Mouse (Mus musculus): ENCODE measurements around the gene S100a3. TPM values are rescaled to one million over a fixed set of nuclear protein-coding genes. Genes with fewer than 3 reads are reported as not detected.

The S100a3 gene
- polyA plus RNA-seq, 1 experiment from 2014 or later: not detected

DNA sequence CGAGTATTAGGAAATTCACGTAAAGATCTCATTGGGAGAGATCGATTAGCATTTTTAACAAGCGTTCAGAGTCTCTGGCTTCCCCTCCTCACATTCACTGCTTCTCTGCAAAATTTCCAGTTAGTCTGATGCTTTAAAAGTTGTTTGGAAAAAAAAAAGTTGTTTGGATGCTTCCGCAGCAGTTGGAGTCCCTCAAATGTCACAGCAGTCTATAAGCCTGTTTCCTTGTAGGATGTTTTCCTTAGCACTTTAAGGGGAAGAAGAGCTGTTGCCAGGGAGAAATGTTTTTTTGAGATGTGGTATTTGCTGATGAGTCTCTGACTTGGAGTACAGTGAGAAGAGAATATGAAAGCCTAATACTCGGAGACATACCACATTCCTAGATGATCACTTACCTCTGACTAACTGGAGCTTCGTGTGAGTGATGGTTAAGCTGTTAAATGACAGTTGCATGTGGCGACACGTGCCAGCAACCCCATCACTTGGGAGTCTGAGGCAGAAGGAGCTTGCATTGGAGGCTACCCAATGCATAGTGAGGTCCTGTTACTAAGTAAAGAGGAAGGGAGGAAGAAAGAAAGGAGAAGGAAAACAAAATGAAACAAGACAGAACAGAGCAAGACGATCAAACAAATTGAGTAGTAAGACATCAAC lies 16.1 kb downstream of the S100a3 start:
- Histone ChIP-seq H3K9me3 (ENCODE audit: low read length) (no peaks in the 10 kb centered on the region), H3K36me3 (replicated peaks; ENCODE audit: insufficient read depth, low read length) (no peaks in the 10 kb centered on the region), H3K4me3 (ENCODE audit: low read depth, low read length) (no peak overlapping the region), H3K27me3 (ENCODE audit: insufficient read depth, low read length) (no peaks in the 10 kb centered on the region), H3K4me2 (ENCODE audit: low read depth, low read length) (no peak overlapping the region), H3K27ac (ENCODE audit: low read depth) (no peak overlapping the region), H3K4me1 (ENCODE audit: insufficient read depth) (no peaks in the 10 kb centered on the region), H3K9ac (replicated peaks) (no peak overlapping the region)
- DNase-seq (no peak), ATAC-seq (no peak)
- TF ChIP-seq CTCF (IDR thresholded peaks at IDR 0.05; ENCODE audit: low read depth): no peak
- TF ChIP-seq EP300 (IDR thresholded peaks at IDR 0.05; ENCODE audit: low read depth): no peak
- 72% methylated on average over 10 of the region's 10 CpGs for WGBS (ENCODE audit: insufficient replicate concordance)

DNA sequence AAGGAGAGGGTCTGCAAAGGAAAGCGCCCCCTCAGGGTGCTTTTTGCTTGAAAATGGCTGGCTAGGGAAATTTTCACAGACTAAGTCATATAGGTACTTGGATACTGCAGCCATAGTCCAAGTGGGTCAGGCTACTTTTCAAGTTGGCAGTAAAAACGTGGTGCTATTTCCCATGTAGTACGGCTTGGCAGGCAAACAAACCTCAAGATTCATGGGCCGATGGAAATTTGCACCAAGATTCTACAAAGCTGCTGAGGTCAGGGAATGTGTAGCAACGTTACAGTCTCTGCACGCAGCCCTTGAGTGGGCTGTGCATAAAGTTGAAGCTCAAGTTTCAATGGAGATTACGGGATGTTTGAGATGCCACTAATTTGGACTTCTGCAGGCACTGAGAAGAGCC lies 19.1 kb downstream of the S100a3 start:
- Histone ChIP-seq H3K27me3 (ENCODE audit: insufficient read depth, low read length) (no peaks in the 10 kb centered on the region), H3K9ac (replicated peaks) (no peak overlapping the region), H3K4me2 (ENCODE audit: low read depth, low read length) (no peak overlapping the region), H3K4me3 (ENCODE audit: low read depth, low read length) (no peak overlapping the region), H3K27ac (ENCODE audit: low read depth) (no peak overlapping the region), H3K9me3 (ENCODE audit: low read length) (no peaks in the 10 kb centered on the region), H3K36me3 (replicated peaks; ENCODE audit: insufficient read depth, low read length) (no peaks in the 10 kb centered on the region), H3K4me1 (ENCODE audit: insufficient read depth) (no peaks in the 10 kb centered on the region)
- WGBS (ENCODE audit: insufficient replicate concordance): 73% methylated on average over 7 of the region's 7 CpGs
- TF ChIP-seq CTCF (IDR thresholded peaks at IDR 0.05; ENCODE audit: low read depth) (no peak), EP300 (IDR thresholded peaks at IDR 0.05; ENCODE audit: low read depth) (no peak)
- DNase-seq: no peak
- ATAC-seq: no peak

DNA sequence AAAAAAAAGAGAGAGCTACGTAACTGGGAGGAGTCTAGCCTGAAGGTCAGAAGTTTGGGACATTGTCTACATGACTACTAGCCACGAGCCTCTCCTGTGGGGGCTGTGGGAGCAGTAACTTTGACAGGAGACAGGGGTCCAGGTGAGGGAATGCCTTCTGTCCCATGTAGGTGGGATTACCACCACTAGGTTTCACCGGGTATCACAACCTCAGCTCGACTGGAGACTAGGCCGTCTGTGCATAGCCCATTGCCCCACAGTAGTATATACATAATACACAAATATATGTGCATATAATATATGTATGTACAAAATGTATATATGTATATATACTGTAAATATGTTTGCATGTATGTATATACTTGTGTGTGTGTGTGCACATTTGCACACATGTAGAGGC lies 20.8 kb downstream of the S100a3 start:
- Histone ChIP-seq H3K27me3 (ENCODE audit: insufficient read depth, low read length) (no peaks in the 10 kb centered on the region), H3K4me2 (ENCODE audit: low read depth, low read length) (no peak overlapping the region), H3K36me3 (replicated peaks; ENCODE audit: insufficient read depth, low read length) (no peaks in the 10 kb centered on the region), H3K9me3 (ENCODE audit: low read length) (no peaks in the 10 kb centered on the region), H3K4me3 (ENCODE audit: low read depth, low read length) (no peak overlapping the region), H3K27ac (ENCODE audit: low read depth) (no peak overlapping the region), H3K4me1 (ENCODE audit: insufficient read depth) (no peaks in the 10 kb centered on the region), H3K9ac (replicated peaks) (no peak overlapping the region)
- DNase-seq: no peak
- 83% methylated on average over 5 of the region's 5 CpGs for WGBS (ENCODE audit: insufficient replicate concordance)
- ATAC-seq: no peak
- no peak for TF ChIP-seq CTCF (IDR thresholded peaks at IDR 0.05; ENCODE audit: low read depth)

- Histone ChIP-seq H3K27ac (ENCODE audit: low read depth) (no peak overlapping the region), H3K36me3 (replicated peaks; ENCODE audit: insufficient read depth, low read length) (no peaks in the 10 kb centered on the region), H3K9me3 (ENCODE audit: low read length) (no peaks in the 10 kb centered on the region), H3K9ac (replicated peaks) (no peak overlapping the region), H3K4me2 (ENCODE audit: low read depth, low read length) (no peak overlapping the region), H3K27me3 (ENCODE audit: insufficient read depth, low read length) (no peaks in the 10 kb centered on the region), H3K4me1 (ENCODE audit: insufficient read depth) (no peaks in the 10 kb centered on the region), H3K4me3 (ENCODE audit: low read depth, low read length) (no peak overlapping the region)
- TF ChIP-seq EP300 (IDR thresholded peaks at IDR 0.05; ENCODE audit: low read depth) (no peak), CTCF (IDR thresholded peaks at IDR 0.05; ENCODE audit: low read depth) (peak; percentile 49)
- DNase-seq (no peak), ATAC-seq (no peak)
- 98% methylated on average over 1 of the region's 1 CpGs for WGBS (ENCODE audit: insufficient replicate concordance)
Observed at GRCm38 (mm10) chr3:90582156-90582555, 21.8 kb downstream of the S100a3 start.

DNA sequence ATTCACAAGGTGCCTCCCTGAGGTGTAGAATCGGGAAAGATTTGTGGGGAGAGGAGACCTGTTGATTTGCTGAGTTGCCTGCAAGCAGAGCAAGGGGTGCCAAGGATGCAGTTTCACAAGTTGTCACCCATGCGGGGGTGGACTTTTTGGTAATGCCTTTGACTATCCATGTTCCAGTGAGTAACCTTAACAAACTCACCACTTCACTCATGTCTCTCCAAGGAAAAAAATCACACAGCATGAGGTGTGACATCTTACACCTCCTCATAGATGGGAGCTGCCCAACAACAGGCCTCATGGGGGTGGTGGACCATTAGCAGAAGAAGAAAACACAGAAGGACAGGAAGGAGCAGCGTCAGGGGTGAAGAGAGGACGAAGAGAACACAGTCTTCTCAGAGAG lies 22.2 kb downstream of the S100a3 start:
- 75% methylated on average over 4 of the region's 4 CpGs for WGBS (ENCODE audit: insufficient replicate concordance)

DNA sequence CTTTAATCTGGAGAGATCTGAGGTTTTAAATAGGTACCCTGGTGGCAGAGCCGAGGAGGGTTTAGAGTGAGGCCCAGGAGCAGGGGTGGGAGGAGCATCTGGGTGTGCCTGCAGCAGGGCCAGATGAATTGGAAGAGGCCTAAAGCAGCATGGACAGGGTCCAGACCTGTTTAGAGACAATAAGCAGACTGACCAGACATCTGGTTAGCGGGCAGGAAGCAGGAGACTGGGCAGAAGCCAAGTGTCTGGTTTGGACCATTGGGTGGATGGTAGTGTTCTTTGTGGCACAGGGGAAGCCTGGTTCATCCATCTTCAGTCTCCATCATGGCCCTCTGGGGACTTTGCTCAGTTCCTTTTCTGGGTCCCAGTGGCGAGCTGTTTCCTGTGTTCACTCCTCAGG lies 23.5 kb downstream of the S100a3 start:
- Histone ChIP-seq H3K9me3 (ENCODE audit: low read length) (no peaks in the 10 kb centered on the region), H3K4me1 (ENCODE audit: insufficient read depth) (peaks cover 8% of the 10 kb centered on the region; the same call in 1 of the 2 replicates), H3K4me2 (ENCODE audit: low read depth, low read length) (no peak overlapping the region), H3K4me3 (ENCODE audit: low read depth, low read length) (no peak overlapping the region), H3K9ac (replicated peaks) (no peak overlapping the region), H3K27me3 (ENCODE audit: insufficient read depth, low read length) (no peaks in the 10 kb centered on the region), H3K27ac (ENCODE audit: low read depth) (no peak overlapping the region), H3K36me3 (replicated peaks; ENCODE audit: insufficient read depth, low read length) (no peaks in the 10 kb centered on the region)
- DNase-seq (no peak), ATAC-seq (no peak)
- WGBS (ENCODE audit: insufficient replicate concordance): 42% methylated on average over 3 of the region's 3 CpGs
- no peak for TF ChIP-seq CTCF (IDR thresholded peaks at IDR 0.05; ENCODE audit: low read depth)
- TF ChIP-seq EP300 (IDR thresholded peaks at IDR 0.05; ENCODE audit: low read depth): no peak

More for the DNA sequence above, 22.2 kb downstream of the S100a3 start:
- Histone ChIP-seq H3K36me3 (replicated peaks; ENCODE audit: insufficient read depth, low read length) (no peaks in the 10 kb centered on the region), H3K9me3 (ENCODE audit: low read length) (no peaks in the 10 kb centered on the region), H3K27me3 (ENCODE audit: insufficient read depth, low read length) (no peaks in the 10 kb centered on the region), H3K4me1 (ENCODE audit: insufficient read depth) (no peaks in the 10 kb centered on the region), H3K4me2 (ENCODE audit: low read depth, low read length) (no peak overlapping the region), H3K27ac (ENCODE audit: low read depth) (no peak overlapping the region), H3K4me3 (ENCODE audit: low read depth, low read length) (no peak overlapping the region), H3K9ac (replicated peaks) (no peak overlapping the region)
- TF ChIP-seq CTCF (IDR thresholded peaks at IDR 0.05; ENCODE audit: low read depth): no peak
- TF ChIP-seq EP300 (IDR thresholded peaks at IDR 0.05; ENCODE audit: low read depth): no peak
- no peak for ATAC-seq
- no peak for DNase-seq

Measured in liver, postnatal 0 days (tissue).